Mouse (Mus musculus): Measurements from ENCODE around the gene Agbl4.

Agbl4 gene

DNA sequence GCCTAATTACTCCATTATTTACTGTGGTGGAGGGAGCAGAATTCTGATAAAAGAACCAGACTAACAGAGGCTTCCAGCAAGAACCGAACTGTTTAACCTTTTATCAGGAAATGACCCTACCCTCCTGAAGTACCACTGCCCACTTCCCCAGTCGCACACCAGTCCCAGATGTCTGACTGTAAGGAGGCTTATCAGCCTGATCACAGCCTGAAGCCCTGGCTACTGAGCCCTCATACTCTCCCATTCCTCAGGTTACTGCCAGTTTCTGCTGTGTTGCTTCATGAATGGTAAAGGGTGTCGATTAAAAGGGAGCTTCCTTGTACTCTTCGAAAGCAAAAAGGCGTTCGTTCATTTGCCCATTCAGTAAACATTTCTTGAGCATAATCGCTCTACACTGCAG, 1186.8 kb downstream of the Agbl4 start:
- no peak for DNase-seq (ENCODE audit: low read depth)

DNA sequence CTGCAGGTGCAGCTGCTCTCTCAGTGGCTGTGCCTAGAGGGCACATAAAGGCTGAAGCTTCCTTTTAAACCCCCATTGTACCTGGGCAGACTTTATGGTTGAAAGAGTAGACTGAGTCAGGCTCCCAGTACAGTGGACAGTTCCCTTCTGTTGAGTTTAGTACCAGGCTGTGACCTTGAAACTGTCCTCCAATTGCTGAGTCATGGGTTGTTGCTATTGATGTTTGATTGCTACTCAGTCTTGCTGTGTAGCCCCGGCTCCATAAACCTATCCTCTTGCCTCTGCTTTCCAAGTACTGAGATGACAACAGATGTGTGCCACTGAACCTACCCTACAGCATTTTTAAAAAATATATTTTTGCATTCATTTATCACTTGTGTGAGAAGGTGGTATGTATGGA, 1190.8 kb downstream of the Agbl4 start:
- DNase-seq (ENCODE audit: low read depth), result no peak

DNA sequence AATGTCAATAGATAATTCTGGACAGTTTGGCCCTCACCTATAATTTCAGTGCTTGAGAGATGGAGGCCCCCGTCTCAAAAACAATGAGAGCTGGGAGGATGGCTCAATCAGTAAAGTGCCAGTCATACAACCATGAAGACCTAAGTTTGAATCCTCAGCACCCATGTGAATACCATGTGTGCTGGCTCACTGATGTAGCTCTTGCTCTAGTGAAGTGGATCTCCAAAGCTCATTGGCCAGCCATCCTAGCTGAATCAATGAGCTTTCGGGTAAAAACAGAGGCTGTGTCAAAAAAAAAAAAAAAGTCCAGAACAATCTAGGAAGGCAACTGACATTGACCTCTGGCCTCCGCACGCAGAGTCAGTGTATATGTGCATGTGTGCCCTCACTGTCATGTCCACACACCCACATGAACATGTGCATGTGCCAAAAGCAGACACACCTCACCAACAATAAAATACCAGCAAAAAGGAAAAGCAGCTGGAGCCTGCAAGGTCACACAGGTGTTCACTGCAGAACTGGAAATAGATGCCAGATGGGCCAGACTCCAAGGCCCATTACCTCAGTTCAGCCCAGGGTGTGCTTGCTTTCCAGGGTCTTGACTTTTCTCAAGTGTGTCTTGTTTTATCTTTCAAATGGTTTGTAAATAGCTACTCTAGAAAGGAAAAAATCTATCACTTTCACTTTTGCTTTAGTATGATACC, 1192.2 kb downstream of the Agbl4 start:
- DNase-seq (ENCODE audit: low read depth), result no peak

DNA sequence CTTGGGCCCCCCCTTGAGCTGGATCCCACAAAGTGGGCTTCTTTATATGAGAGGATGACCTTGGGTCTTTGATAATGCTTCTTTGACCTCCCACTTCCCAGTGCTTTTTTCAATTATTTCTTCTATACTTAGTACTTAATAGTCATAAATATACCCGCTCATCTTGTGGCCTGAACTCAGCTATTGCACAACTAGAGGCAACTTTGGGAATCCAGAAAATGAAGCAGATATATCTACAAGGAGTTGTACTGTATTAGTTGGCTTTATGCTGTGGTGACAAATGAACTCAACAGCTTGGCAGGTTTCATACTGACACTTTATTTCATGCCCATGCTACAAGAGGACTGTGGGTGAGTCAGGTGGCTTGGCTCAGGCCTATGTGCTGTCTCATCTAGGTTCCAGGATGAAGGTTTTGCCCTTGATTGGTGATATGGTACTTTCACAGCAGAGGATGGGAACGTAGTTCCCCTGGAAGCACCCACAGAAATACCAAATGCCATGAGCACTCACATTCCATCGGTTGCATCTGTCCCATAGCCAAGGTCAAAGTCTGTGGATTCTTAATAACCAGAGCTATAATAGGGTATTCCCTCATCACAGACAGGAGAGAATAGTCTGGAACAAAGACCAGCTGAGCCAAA, 1197.3 kb downstream of the Agbl4 start:
- DNase-seq (ENCODE audit: low read depth), result no peak

DNA sequence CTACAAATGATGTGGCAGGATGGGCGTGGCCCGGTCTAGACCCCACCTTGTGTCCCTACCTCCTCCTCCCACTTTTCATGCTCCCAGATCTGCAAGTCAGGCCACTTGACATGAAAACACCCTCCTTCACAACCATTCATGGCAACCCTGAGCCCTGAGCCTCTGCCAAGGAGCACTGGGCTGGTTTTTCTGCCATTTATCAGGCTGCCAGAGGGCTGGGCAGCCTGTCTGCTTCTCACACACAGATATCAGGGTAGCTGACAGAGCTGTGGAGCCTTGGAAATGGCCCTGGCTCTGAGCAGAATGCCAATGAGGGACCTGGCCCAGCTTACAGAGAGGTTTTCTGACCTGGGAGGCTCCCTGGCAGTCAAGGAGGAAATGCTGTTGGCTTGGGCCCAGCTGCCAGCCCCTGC, 1199.8 kb downstream of the Agbl4 start:
- DNase-seq (ENCODE audit: low read depth), result no peak

DNA sequence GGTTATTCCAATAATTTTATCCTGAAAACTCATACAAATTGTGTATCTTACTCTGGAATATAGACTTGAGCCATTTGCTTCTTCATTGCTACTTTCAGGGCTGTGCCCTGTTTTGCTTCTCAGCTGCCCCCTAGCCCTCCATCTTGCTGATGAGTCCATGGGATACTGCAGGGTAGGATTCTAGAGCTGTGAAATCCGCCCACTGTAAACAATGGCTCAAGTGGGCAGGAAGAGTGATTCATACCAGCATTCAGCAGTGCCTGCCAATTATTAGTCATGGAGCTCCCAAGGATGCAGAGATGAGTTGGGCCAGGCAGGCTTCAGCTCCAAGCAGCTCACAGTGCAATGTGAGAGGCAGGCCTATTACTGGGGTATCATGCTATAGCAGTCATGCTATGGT, 1200.5 kb downstream of the Agbl4 start:
- DNase-seq (ENCODE audit: low read depth), result peak; percentile 43

DNA sequence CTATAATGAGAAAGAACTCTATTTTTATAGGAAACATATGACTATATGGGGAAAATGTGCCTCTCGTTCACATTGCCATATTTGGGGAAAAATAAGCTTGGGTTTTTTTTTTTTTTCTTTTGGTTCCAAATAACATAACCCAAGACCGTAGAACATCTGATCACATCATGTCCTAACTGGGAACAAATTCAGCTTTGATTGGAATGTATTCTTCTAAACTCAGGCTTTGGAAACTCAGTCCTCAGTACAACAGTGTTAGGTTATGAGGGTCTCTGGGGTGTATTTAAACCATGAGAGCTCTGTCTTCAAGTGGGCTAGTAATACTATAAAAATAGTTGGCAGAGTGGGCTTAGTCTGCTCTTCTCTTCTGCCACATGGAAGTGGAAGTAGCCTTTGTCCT, 1205.7 kb downstream of the Agbl4 start:
- DNase-seq (ENCODE audit: low read depth), result no peak

DNA sequence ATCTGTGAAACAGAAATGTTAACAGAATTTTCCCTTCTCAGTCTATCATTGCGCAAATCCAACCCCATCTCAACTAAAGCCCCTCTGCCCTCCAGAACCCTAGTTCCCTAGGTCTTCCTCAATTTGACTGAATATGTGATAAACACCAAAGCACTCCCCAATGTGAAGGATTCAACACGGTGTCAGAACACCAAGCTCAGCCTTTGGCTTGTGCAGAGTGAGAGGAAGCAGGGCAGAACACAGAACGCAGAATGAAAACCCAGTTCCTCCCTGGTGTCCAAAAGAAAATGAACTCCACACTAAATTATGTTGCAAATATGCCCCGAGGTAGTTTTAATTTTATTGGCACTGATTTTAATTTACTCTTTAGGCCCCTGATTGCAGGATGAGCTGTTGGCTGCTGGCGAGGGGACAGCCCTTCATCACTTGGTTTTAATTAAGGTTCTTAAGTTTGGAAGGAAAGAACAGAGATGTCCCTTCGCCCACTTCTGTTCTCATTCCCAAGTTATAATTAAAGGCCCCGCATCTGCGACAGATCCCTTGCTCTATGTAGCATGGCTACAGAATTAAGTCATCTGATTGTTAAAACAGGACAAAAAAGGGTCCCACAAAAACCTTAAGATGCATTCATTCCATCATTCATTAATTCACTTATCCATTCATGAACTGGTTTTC, 1210.5 kb downstream of the Agbl4 start:
- DNase-seq (ENCODE audit: low read depth), result no peak

DNA sequence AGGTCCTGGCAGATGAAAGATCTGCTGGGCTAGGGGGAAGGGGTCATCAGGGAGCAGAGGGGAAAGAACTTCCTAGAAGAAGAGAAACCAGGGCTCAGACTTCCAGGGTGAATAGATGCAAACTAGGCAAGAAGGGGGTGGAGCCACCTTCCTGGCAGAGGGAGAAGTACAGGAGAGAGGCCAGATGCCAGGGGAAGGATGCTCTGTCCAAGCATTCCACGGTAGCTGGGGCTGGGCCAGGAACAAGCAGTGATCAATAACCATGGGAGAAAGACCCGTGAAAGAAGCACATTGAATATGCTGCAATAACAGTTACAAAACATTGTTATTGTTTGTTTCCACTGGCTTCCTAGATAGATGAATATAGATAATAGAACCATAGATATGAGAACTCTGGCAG, 1224.4 kb downstream of the Agbl4 start:
- no peak for DNase-seq (ENCODE audit: low read depth)

DNA sequence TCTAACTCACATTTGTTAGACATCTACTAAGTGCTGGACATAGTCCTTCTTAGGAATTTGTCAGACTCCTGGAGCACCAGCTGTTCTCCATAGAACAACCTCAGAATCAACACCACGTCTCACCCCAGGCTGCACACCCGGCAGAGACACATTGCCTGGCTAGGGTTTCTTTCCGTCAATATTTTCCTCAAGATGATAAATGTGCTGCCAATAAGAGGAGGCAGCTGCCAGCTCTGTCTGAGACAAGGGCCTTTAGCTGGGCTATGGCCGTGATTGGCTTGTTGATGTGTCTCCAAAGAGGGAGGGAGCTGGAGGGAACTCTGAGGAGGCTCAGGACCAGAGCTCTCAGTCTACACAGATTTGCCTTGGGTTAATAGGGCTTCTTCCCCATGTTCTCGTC, 1227.5 kb downstream of the Agbl4 start:
- no peak for DNase-seq (ENCODE audit: low read depth)

DNA sequence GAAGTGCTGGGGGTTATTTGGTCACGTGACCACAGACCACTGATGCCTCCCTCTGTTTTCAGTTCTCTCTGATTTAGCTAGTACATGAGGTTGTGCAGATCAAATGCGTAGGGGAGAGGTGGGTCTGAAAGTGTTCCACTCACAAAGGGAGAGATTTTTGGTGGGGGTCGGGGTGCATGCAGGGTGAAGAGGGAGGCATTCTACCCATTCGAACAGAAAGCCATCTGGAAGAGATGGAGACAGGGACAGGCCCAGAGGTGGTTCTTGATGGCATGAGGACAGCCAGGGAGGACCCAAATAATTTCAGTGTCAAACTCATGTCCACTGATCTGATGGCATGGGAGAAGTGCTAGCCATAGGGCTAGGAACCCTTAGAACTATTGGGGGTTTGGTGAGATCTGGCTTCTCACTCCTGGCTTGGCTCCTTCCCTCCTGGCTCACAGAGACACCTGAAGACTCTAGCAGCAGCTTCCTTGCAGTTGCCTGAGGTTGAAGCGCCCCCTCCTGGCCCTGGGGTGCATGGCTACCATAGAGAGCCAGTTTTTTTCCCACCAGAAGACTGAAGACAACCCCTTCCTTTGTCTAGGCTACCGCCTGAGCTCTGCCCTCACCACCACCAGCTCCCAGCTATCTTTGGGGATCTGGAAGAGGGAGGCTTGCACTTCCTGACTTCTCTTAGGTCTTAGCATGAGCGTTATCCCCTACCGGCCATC, 1228.8 kb downstream of the Agbl4 start:
- DNase-seq (ENCODE audit: low read depth), result peak; percentile 68

DNA sequence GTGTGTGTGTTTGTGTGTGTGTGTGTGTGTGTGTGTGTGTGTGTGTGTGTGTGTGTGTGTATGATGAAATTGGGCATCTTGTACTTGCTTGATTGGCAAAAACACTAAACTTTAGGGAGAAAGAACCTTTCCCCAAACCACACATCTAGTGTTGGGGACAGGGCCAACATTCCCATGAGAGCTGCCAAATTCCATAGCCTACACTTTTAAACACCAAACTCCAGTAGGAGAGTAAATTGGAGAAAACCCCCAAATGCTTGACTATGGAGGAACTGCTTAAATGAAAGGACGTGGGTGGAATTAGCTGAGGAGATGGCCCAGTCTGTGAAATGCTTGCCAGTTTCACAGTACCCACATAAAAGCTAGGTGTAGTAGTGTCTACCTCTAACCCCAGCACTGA, 1235.2 kb downstream of the Agbl4 start:
- no peak for DNase-seq (ENCODE audit: low read depth)

DNA sequence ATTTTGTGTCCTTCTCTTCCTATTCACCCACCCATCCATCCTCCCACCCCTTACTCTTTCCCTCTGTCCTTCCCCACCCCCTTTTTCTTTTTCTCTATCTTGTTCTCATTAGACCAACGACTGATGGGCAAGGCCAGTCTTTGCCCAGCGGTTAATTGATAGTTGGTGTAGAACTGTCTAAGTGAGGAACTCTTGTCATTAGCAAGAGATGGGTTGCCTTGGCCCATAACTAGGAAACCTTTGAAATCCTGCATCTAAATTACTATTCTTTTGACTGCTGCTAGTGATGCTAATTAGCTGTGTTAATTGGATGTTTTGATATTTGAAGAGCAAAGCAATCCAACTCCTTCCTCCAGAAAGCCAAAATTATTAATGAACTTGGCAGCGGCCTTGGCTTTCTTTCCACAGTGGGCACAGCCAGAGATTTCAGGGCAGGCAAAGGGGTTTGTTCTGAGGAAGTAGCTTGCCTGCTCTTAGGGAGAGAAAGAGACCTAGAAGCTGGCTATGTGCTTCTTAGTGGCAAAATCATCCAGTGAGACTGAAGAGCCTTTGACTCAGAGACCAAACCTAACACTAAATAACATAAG, 1238.2 kb downstream of the Agbl4 start:
- DNase-seq (ENCODE audit: low read depth), result no peak

DNA sequence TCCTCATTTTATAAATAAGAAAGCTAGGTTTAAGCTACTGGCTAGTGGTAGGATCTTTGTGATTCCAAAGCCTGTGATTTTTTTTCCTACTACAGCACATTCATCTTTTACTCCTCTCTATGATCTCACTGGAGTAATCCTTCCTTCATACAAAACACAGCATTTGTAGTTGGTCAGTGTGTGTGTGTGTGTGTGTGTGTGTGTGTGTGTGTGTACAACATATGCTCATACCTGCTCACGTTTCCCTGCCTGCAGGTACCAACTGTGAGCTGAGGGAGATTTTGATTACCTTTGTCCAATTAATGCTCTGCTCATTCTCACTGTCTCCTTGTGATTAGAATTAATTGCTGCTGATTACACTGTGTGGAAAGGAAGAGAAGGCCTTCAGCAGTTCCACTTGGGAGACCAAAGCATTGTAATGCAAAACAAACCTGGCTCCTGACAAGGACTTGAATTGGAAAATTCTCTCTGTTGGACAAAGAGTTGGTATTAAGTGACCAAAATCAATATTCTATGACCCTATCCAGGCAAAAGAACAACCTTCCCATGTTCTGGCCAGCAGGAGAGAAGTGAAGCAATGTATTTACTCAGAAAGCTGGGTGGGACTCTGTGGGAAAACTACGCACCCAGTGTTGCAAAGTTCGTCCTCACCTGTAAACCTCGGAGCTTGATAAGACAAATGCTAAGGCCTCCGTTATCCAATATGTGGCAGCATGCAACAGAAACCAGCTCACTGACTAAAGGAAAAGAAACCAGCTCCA, 1241.7 kb downstream of the Agbl4 start:
- DNase-seq (ENCODE audit: low read depth), result no peak

DNA sequence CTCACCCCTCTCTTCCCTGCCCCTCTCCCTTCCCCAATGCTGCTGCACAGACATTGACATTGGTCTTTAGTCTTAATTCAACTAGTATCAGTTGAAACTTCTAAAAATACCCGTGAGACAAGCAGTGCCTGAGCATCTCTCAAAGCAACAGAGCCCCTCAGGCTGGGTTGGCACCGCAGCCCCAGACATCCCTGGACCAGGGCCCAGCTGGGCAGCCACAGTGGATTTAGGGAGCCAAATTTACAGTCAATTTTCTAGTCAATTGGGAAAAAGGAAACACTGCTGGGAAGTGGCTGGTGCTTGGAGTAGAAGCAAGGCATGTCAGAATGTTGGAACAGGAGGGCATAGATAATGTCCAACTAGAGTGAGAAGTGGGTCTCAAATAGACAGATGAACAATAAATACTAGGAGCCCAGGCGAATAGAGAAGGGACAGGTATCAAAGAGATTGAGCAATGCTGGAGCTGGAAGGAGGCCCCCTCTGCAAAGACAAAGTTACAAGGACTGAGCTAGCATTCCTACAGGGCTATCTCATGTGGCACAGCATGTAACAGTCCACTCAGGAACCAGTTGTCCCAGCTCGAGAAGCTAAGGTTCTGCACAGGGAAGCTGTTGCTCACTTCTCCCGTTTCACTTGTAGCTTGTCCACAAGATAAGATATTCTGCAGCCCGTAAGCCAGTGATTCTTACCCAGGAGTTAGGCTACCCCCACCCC, 1247.8 kb downstream of the Agbl4 start:
- no peak for DNase-seq (ENCODE audit: low read depth)

DNA sequence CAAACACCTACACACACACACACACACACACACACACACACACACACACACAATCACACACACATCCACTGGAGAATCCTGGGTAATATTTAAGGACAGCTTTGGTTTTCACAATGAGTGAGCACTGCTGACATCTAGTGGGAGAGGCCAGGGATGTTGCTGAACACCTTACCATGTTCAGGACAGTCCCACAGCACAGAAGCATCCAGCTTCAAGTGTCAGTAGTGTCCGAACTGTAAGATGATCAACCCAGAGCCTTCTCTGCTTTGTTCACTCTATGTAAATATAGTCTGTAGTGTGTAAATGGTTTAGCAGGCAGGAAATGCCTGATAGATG, 1248.3 kb downstream of the Agbl4 start:
- DNase-seq (ENCODE audit: low read depth), result peak; percentile 49

DNA sequence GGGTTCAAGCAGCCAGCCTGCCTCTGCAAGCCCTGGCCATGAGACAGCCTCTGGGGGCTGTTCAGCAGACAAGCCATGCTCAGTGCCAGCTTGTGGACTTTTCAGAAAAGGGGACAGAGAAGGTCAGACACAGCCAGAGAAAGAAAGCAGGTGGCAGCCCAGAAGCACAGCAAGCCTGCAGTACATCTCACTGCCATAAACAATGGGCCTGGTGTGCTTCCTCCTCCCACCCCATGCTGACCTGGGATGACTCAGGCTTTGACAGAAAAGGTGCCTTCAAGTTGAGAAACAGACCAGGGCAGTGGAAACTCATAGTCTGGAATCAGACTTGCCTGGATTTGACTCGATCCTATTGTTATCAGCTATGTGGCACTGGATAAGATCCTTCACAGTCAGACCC, 1256.0 kb downstream of the Agbl4 start:
- no peak for DNase-seq (ENCODE audit: low read depth)

DNA sequence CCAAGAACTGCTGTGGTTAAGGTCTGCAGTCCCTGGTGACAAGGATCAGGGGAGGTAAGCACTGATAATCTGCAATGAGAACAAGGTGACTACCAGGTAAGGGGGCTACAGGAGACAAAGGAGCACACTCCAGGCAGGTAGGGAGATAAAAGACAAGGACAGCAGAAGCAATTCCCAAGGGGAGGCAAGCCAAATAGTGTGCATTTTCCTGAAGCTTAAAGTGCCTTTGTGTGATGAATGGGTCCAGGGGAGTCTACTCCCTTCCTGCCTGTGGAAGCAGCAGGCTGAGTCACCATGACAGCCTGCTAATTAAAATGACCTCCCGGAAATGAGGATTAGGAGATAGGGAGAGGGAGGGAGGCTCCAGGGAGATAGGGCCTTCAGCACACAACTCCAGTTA, 1266.3 kb downstream of the Agbl4 start:
- peak; percentile 13 for DNase-seq (ENCODE audit: low read depth)

DNA sequence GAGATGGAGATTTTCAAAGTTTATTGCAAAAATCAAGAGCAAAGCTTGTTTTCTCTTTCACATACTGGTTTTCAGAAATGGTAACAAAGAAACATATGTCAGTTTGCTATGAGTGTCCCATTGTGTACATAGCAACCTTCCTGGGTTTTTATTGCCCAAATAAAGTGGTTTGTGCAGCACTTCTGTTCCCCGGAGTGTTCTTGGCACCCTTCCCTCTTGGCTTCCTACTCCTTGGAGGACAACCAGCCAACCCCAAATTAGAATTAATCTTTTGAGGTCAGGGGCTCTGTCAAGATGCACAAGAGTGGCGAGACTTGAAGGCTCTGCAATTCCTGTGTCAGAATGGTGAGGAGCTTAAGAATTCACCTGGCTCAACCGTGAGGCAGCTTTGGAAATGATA, 1266.7 kb downstream of the Agbl4 start:
- peak; percentile 40 for DNase-seq (ENCODE audit: low read depth)

DNA sequence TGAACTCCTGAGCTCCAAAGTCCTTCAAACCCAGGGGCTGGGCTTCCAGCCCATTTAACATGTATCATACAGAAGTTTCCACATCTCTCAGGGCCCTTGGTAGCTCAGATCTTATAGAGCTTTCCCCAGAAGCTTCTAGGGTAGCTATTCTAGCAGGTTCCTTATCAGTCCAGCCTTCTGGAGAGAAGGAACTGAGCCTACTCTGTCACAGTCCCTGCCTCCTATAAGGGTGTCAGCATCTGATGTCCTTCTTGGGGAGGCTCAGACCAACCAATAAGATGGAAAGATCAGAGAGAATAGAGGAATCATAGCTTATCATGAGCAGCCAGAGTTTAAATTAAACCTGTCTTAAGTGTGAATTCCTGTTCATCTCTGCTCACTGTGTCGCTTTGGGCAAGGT, 1269.3 kb downstream of the Agbl4 start:
- no peak for DNase-seq (ENCODE audit: low read depth)

DNA sequence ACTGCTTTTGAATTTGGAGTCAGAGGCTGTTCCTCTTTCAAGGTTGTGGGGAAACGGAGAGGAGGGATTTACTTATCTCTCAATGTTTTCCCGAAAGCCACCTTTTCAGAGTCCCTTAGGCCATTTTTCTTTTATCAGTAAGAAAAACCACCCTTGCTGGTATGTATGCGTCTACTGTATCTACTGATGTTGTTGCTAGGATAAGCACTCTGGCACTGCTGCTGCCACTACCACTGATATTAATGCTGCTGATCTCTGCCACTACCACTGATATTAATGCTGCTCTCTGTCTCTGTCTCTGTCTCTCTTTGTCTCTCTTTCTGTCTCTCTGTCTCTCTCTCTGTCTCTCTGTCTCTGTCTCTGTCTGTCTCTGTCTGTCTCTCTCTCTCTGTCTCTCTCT, 1271.9 kb downstream of the Agbl4 start:
- no peak for DNase-seq (ENCODE audit: low read depth)

Measured in NIH3T3 (cell line).